In genomic region chr5:136104511-136104910, GRCm38 (mm10) we compare ENCODE assay signal across 8 mouse cellular contexts. TPM values are rescaled to one million over a fixed set of nuclear protein-coding genes. Genes with fewer than 3 reads are reported as not detected.
DNase-seq lines count a peak whose midpoint lies in the region; ATAC-seq and TF ChIP-seq lines count a peak whose summit lies in the region.

No protein-coding gene starts in this region.

- TF ChIP-seq EP300 in heart, adult 2 months (IDR thresholded peaks at IDR 0.05; ENCODE audit: insufficient read depth, low read depth, low read length): no peak

- H3K4me2 ChIP-seq in heart, embryonic 11.5 days: no peak overlapping the region
- no peak overlapping the region for H3K4me2 ChIP-seq in neural tube, embryonic 11.5 days (ENCODE audit: low read depth)
- no peak overlapping the region for H3K4me2 ChIP-seq in neural tube, embryonic 15.5 days

- no peaks in the 10 kb centered on the region; the same call in 1 of the 2 replicates for H3K9me3 ChIP-seq in heart, embryonic 11.5 days (replicated peaks; ENCODE audit: control insufficient read depth, low read length)
- H3K9me3 ChIP-seq in neural tube, embryonic 11.5 days (ENCODE audit: control insufficient read depth, low read length): no peaks in the 10 kb centered on the region
- H3K9me3 ChIP-seq in neural tube, embryonic 15.5 days (replicated peaks): no peaks in the 10 kb centered on the region

- no peak for ATAC-seq in heart, embryonic 11.5 days (replicated peaks; ENCODE audit: insufficient number of reproducible peaks, low FRiP score, low TSS enrichment)
- no peak for ATAC-seq in neural tube, embryonic 11.5 days (ENCODE audit: insufficient read depth, low FRiP score, low TSS enrichment)
- no peak for ATAC-seq in neural tube, embryonic 15.5 days (ENCODE audit: low FRiP score)

- TF ChIP-seq POLR2A in heart, adult 2 months (IDR thresholded peaks at IDR 0.05; ENCODE audit: insufficient read depth, low read depth, low read length): no peak

- no peaks in the 10 kb centered on the region for H3K36me3 ChIP-seq in heart, adult 2 months (ENCODE audit: control insufficient read depth, insufficient read depth, low read length)
- no peaks in the 10 kb centered on the region for H3K36me3 ChIP-seq in heart, embryonic 11.5 days (ENCODE audit: control insufficient read depth, insufficient read depth, low read length)
- H3K36me3 ChIP-seq in neural tube, embryonic 11.5 days (ENCODE audit: control insufficient read depth, insufficient read depth, low read length): no peaks in the 10 kb centered on the region
- 0 out of 2 replicates have a peak, but pooled peaks cover 2% of the 10 kb centered on the region for H3K36me3 ChIP-seq in neural tube, embryonic 15.5 days

- intact Hi-C loops in heart, adult 2 months (cut with DNase I): no loop called here

- TF ChIP-seq CTCF in heart, adult 2 months (IDR thresholded peaks at IDR 0.05): peak; percentile 59

- H3K79me2 ChIP-seq in heart, adult 2 months (replicated peaks; ENCODE audit: control insufficient read depth, insufficient read depth, low read length): no peaks in the 10 kb centered on the region

- H3K27ac ChIP-seq in heart, adult 2 months: no peak overlapping the region
- no peak overlapping the region for H3K27ac ChIP-seq in heart, embryonic 11.5 days (ENCODE audit: low read depth, low read length)
- no peak overlapping the region for H3K27ac ChIP-seq in neural tube, embryonic 11.5 days (ENCODE audit: low read depth, low read length)
- no peak overlapping the region for H3K27ac ChIP-seq in neural tube, embryonic 15.5 days (replicated peaks)

- no peak for DNase-seq in heart, adult 2 months
- peak; percentile 20 for DNase-seq in neural tube, embryonic 11.5 days (ENCODE audit: low spot score)
- peak; percentile 17 for DNase-seq in embryo, embryonic 11.5 days (ENCODE audit: low read depth, low spot score)
- peak; percentile 36 for DNase-seq in thymus, postnatal 14 days
- DNase-seq in layer of hippocampus, postnatal 14 days (ENCODE audit: low spot score in 2 of 2): no peak
- DNase-seq in cerebellum, adult 11-12 months: no peak

- 0 out of 2 replicates have a peak, but pooled peaks cover 1% of the 10 kb centered on the region for H3K27me3 ChIP-seq in heart, adult 2 months (ENCODE audit: control insufficient read depth, insufficient read depth, low read length)
- peaks cover 15% of the 10 kb centered on the region for H3K27me3 ChIP-seq in heart, embryonic 11.5 days (ENCODE audit: control insufficient read depth, insufficient read depth, low read length)
- peaks cover 2% of the 10 kb centered on the region; the same call in 1 of the 2 replicates for H3K27me3 ChIP-seq in neural tube, embryonic 11.5 days (ENCODE audit: control insufficient read depth, insufficient read depth, low read length)
- peaks cover 8% of the 10 kb centered on the region; the same call in 1 of the 2 replicates for H3K27me3 ChIP-seq in neural tube, embryonic 15.5 days (replicated peaks)

- H3K4me3 ChIP-seq in heart, adult 2 months: no peak overlapping the region
- no peak overlapping the region for H3K4me3 ChIP-seq in heart, embryonic 11.5 days (ENCODE audit: low read depth, low read length)
- H3K4me3 ChIP-seq in neural tube, embryonic 11.5 days (ENCODE audit: low read depth, low read length): no peak overlapping the region
- H3K4me3 ChIP-seq in neural tube, embryonic 15.5 days (replicated peaks): no peak overlapping the region

- WGBS in heart, adult 2 months: 87% methylated on average over 5 of the region's 5 CpGs
- 83% methylated on average over 5 of the region's 5 CpGs for WGBS in heart, embryonic 11.5 days (ENCODE audit: insufficient replicate concordance)
- 91% methylated on average over 5 of the region's 5 CpGs for WGBS in neural tube, embryonic 11.5 days
- WGBS in neural tube, embryonic 15.5 days: 91% methylated on average over 5 of the region's 5 CpGs

- H3K9ac ChIP-seq in heart, adult 2 months (ENCODE audit: low read depth, low read length): no peak overlapping the region
- H3K9ac ChIP-seq in heart, embryonic 11.5 days (ENCODE audit: low read depth, low read length): no peak overlapping the region
- no peak overlapping the region for H3K9ac ChIP-seq in neural tube, embryonic 11.5 days (ENCODE audit: low read length)
- H3K9ac ChIP-seq in neural tube, embryonic 15.5 days (replicated peaks): no peak overlapping the region

- H3K4me1 ChIP-seq in heart, adult 2 months (ENCODE audit: control insufficient read depth, insufficient read depth, low read length): no peaks in the 10 kb centered on the region
- H3K4me1 ChIP-seq in heart, embryonic 11.5 days (ENCODE audit: control insufficient read depth, insufficient read depth, low read length): no peaks in the 10 kb centered on the region
- peaks cover 3% of the 10 kb centered on the region; the same call in 1 of the 2 replicates for H3K4me1 ChIP-seq in neural tube, embryonic 11.5 days (ENCODE audit: control insufficient read depth, insufficient read depth, low read length)
- peaks cover 5% of the 10 kb centered on the region for H3K4me1 ChIP-seq in neural tube, embryonic 15.5 days

RNA-seq across cellular contexts. Expression of gene Polr2j, which starts 11.9 kb away (rescaled TPM):
- 10 to 100 TPM; 63.5 to 89.3 TPM for total RNA-seq in heart, adult 2 months (2021)
- polyA plus RNA-seq in heart, adult 2 months (2012; rRNA removed): 66.9 and 70.9 TPM in 2 replicates
- polyA plus RNA-seq in heart, embryonic 11.5 days (2014; fragmentation: Nextera tagmentation; extraction: Ambion mirVana): 164 and 178 TPM in 2 replicates
- polyA plus RNA-seq in neural tube, embryonic 11.5 days (2014; fragmentation: Nextera tagmentation; extraction: Ambion mirVana): 236 and 251 TPM in 2 replicates
- 216 and 226 TPM in 2 replicates for polyA plus RNA-seq in neural tube, embryonic 15.5 days (2015; fragmentation: Nextera tagmentation; extraction: Ambion mirVana)
- 10 to 100 TPM; 73.6 to 82.2 TPM for total RNA-seq in layer of hippocampus, postnatal 14 days (2021)

RNA-seq across cellular contexts. Expression of gene Rasa4, which starts 20.8 kb away (rescaled TPM):
- total RNA-seq in heart, adult 2 months (2021): 1 to 10 TPM; 3.8 to 4.7 TPM
- 6.0 and 8.1 TPM in 2 replicates for polyA plus RNA-seq in heart, adult 2 months (2012; rRNA removed)
- polyA plus RNA-seq in heart, embryonic 11.5 days (2014; fragmentation: Nextera tagmentation; extraction: Ambion mirVana): 0.39 and 0.96 TPM in 2 replicates
- 4.7 and 4.9 TPM in 2 replicates for polyA plus RNA-seq in neural tube, embryonic 11.5 days (2014; fragmentation: Nextera tagmentation; extraction: Ambion mirVana)
- 19.2 and 21.4 TPM in 2 replicates for polyA plus RNA-seq in neural tube, embryonic 15.5 days (2015; fragmentation: Nextera tagmentation; extraction: Ambion mirVana)
- total RNA-seq in layer of hippocampus, postnatal 14 days (2021): 1 to 10 TPM; 4.3 to 4.4 TPM

RNA-seq across cellular contexts. Expression of gene Lrwd1, which starts 31.4 kb away (rescaled TPM):
- 1 to 10 TPM; 5.4 to 5.5 TPM for total RNA-seq in heart, adult 2 months (2021)
- 11.5 and 12.3 TPM in 2 replicates for polyA plus RNA-seq in heart, adult 2 months (2012; rRNA removed)
- 21.7 and 22.6 TPM in 2 replicates for polyA plus RNA-seq in heart, embryonic 11.5 days (2014; fragmentation: Nextera tagmentation; extraction: Ambion mirVana)
- 40.5 and 45.3 TPM in 2 replicates for polyA plus RNA-seq in neural tube, embryonic 11.5 days (2014; fragmentation: Nextera tagmentation; extraction: Ambion mirVana)
- 22.7 and 29.4 TPM in 2 replicates for polyA plus RNA-seq in neural tube, embryonic 15.5 days (2015; fragmentation: Nextera tagmentation; extraction: Ambion mirVana)
- total RNA-seq in layer of hippocampus, postnatal 14 days (2021): 10 to 100 TPM; 15.1 to 18.5 TPM

RNA-seq across cellular contexts. Expression of gene Alkbh4, which starts 31.4 kb away (rescaled TPM):
- total RNA-seq in heart, adult 2 months (2021): 1 to 10 TPM; 5.3 to 6.4 TPM
- 6.2 and 9.7 TPM in 2 replicates for polyA plus RNA-seq in heart, adult 2 months (2012; rRNA removed)
- polyA plus RNA-seq in heart, embryonic 11.5 days (2014; fragmentation: Nextera tagmentation; extraction: Ambion mirVana): 15.8 and 16.7 TPM in 2 replicates
- 21.1 and 25.9 TPM in 2 replicates for polyA plus RNA-seq in neural tube, embryonic 11.5 days (2014; fragmentation: Nextera tagmentation; extraction: Ambion mirVana)
- polyA plus RNA-seq in neural tube, embryonic 15.5 days (2015; fragmentation: Nextera tagmentation; extraction: Ambion mirVana): 23.2 and 24.2 TPM in 2 replicates
- 1 to 10 TPM; 8.4 to 10.0 TPM for total RNA-seq in layer of hippocampus, postnatal 14 days (2021)

RNA-seq across cellular contexts. Expression of gene Upk3bl, which starts 50.2 kb away (rescaled TPM):
- not detected for total RNA-seq in heart, adult 2 months (2021)
- polyA plus RNA-seq in heart, adult 2 months (2012; rRNA removed): not detected in 2 replicates
- polyA plus RNA-seq in heart, embryonic 11.5 days (2014; fragmentation: Nextera tagmentation; extraction: Ambion mirVana): 0.37 TPM in 1 of 2 replicates, not detected in the other
- 3.1 and 4.4 TPM in 2 replicates for polyA plus RNA-seq in neural tube, embryonic 11.5 days (2014; fragmentation: Nextera tagmentation; extraction: Ambion mirVana)
- 1.2 TPM in 1 of 2 replicates, not detected in the other for polyA plus RNA-seq in neural tube, embryonic 15.5 days (2015; fragmentation: Nextera tagmentation; extraction: Ambion mirVana)
- not detected for total RNA-seq in layer of hippocampus, postnatal 14 days (2021)

Comparison
In these comparisons a context has a peak if more than half of its experiments do, and no peak if none do; other contexts are left out.
1. DNase-seq: peak in neural tube, embryonic 11.5 days (single experiment), embryo, embryonic 11.5 days (single experiment) and thymus, postnatal 14 days (single experiment); none in heart, adult 2 months (0 of 2), layer of hippocampus, postnatal 14 days (0 of 2) and cerebellum, adult 11-12 months (single experiment).